Mouse (Mus musculus): ENCODE measurements at regions not wholly inside any gene's neighbourhood (a gene's known extent, or its start where the extent isn't known, plus 50 kb on each side); places are given as distances from the start of the nearest gene placed in this dataset.

DNA sequence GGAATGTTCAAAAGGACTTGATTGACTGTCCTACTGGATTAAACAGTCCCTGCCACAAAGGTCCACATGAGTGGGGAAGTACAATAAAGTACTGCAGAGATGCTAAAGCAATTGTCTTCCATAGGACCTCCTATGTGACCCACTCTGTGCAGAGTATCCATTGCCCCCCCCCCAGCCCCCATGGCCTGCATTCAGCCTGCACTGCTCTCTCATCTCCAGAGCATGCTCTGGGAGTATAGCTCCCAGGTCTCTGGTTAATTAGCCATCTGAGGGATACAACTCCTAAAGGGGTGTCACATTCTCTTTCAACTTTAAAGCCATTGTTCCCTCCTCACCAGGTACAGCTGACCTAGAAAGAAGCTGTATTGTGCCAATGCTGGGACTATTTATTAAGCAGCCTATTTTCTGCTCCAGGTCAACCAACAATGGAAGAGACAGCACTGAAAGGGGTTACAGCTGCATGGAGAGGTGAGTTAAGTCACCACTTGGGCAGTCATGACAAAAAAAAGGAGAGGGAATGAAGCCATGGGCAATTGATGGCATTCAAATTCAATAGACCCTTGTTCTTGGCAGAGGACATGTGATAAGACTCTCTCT, 364.8 kb downstream of the Hs3st1 start:
- no peak overlapping the region for H3K27ac ChIP-seq (ENCODE audit: low read length)
- no peak overlapping the region for H3K4me3 ChIP-seq (ENCODE audit: low read depth, low read length)
- no peaks in the 10 kb centered on the region for H3K36me3 ChIP-seq (ENCODE audit: control insufficient read depth, insufficient read depth, low read length)
- no peaks in the 10 kb centered on the region for H3K9me3 ChIP-seq (ENCODE audit: control insufficient read depth, low read depth, low read length)
- no peaks in the 10 kb centered on the region for H3K4me1 ChIP-seq (ENCODE audit: control insufficient read depth, insufficient read depth, low read length)
- no peak for ATAC-seq (ENCODE audit: insufficient number of reproducible peaks, insufficient read depth, low FRiP score, low read depth)
- no peak overlapping the region for H3K9ac ChIP-seq (replicated peaks; ENCODE audit: low read depth, low read length)
- no peak overlapping the region for H3K4me2 ChIP-seq (replicated peaks; ENCODE audit: low read depth, low read length)
- no peaks in the 10 kb centered on the region for H3K27me3 ChIP-seq (ENCODE audit: control insufficient read depth, insufficient read depth, low read length)

DNA sequence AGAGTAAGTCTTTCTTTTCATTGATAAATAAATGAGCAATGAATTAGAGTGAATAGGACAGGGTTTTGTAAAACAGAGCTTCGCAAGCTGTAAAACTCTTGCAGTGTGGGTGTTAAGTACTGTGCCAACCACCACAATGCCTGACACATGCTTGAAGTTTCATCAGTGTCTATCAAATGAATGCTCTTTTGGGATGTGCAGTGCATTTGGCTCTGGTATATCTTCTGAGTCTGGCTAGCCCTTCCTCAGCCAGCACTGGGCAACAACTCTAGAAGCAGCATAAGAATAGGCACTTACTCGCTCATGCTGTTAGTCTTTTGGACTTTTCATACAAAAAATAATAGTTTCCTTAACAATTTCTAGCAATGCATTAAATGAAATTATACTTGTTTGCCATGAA, 370.9 kb downstream of the Hs3st1 start:
- H3K9ac ChIP-seq (replicated peaks; ENCODE audit: low read depth, low read length) = no peak overlapping the region
- H3K27me3 ChIP-seq (ENCODE audit: control insufficient read depth, insufficient read depth, low read length) = no peaks in the 10 kb centered on the region
- H3K4me3 ChIP-seq (ENCODE audit: low read depth, low read length) = no peak overlapping the region
- no peaks in the 10 kb centered on the region for H3K9me3 ChIP-seq (ENCODE audit: control insufficient read depth, low read depth, low read length)
- no peak overlapping the region for H3K4me2 ChIP-seq (replicated peaks; ENCODE audit: low read depth, low read length)
- no peaks in the 10 kb centered on the region for H3K4me1 ChIP-seq (ENCODE audit: control insufficient read depth, insufficient read depth, low read length)
- no peak overlapping the region for H3K27ac ChIP-seq (ENCODE audit: low read length)
- WGBS = 88% methylated on average over 2 of the region's 2 CpGs
- no peaks in the 10 kb centered on the region for H3K36me3 ChIP-seq (ENCODE audit: control insufficient read depth, insufficient read depth, low read length)
- no peak for ATAC-seq (ENCODE audit: insufficient number of reproducible peaks, insufficient read depth, low FRiP score, low read depth)

DNA sequence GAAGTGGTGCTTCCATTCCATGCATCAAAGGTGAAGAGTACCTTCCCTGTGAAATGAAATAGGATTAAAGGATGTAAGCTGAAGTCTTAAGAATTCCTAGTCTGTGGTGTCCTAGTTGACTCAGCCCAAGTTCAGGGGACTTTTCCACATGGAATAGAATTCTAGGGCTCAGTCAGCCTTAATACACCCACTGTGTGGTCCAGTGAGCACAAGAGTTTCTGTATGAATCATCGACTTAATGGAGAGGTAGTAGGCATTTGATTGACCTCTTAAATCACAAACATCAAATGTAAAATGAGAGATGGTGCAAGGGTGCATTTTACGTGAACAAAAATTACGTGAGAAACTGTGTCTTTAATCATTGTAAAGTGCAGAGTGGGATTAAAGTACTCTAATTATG, 381.1 kb downstream of the Hs3st1 start:
- no peak overlapping the region for H3K9ac ChIP-seq (replicated peaks; ENCODE audit: low read depth, low read length)
- H3K4me3 ChIP-seq (ENCODE audit: low read depth, low read length) = no peak overlapping the region
- H3K27me3 ChIP-seq (ENCODE audit: control insufficient read depth, insufficient read depth, low read length) = no peaks in the 10 kb centered on the region
- H3K27ac ChIP-seq (ENCODE audit: low read length) = no peak overlapping the region
- no peaks in the 10 kb centered on the region for H3K9me3 ChIP-seq (ENCODE audit: control insufficient read depth, low read depth, low read length)
- WGBS = 84% methylated on average over 3 of the region's 3 CpGs
- H3K4me1 ChIP-seq (ENCODE audit: control insufficient read depth, insufficient read depth, low read length) = no peaks in the 10 kb centered on the region
- no peak overlapping the region for H3K4me2 ChIP-seq (replicated peaks; ENCODE audit: low read depth, low read length)
- ATAC-seq (ENCODE audit: insufficient number of reproducible peaks, insufficient read depth, low FRiP score, low read depth) = no peak
- H3K36me3 ChIP-seq (ENCODE audit: control insufficient read depth, insufficient read depth, low read length) = no peaks in the 10 kb centered on the region

DNA sequence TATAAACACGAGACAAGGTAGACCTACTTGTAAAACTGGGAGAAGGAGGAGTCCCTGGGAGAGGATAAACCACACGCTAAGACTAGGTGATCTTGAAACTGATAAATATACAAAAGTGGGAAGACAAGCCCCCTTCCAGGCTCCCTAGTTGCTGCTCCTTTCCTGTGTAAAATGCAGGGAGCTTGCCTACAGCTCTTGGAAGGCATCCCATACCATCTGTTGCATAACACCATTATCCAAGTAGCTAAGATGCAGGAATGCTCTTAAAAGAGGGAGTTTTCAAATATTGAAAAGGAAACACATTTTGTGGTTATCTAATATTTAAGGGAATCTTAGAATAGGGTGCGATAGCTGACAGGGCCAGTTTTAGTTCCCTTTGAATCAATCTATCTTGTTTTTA, 406.6 kb downstream of the Hs3st1 start:
- ATAC-seq (ENCODE audit: insufficient number of reproducible peaks, insufficient read depth, low FRiP score, low read depth) = no peak
- H3K27me3 ChIP-seq (ENCODE audit: control insufficient read depth, insufficient read depth, low read length) = no peaks in the 10 kb centered on the region
- H3K27ac ChIP-seq (ENCODE audit: low read length) = no peak overlapping the region
- H3K4me2 ChIP-seq (replicated peaks; ENCODE audit: low read depth, low read length) = no peak overlapping the region
- H3K4me1 ChIP-seq (ENCODE audit: control insufficient read depth, insufficient read depth, low read length) = no peaks in the 10 kb centered on the region
- H3K4me3 ChIP-seq (ENCODE audit: low read depth, low read length) = no peak overlapping the region
- H3K9me3 ChIP-seq (ENCODE audit: control insufficient read depth, low read depth, low read length) = no peaks in the 10 kb centered on the region
- 69% methylated on average over 3 of the region's 3 CpGs for WGBS
- no peak overlapping the region for H3K9ac ChIP-seq (replicated peaks; ENCODE audit: low read depth, low read length)
- no peaks in the 10 kb centered on the region for H3K36me3 ChIP-seq (ENCODE audit: control insufficient read depth, insufficient read depth, low read length)

DNA sequence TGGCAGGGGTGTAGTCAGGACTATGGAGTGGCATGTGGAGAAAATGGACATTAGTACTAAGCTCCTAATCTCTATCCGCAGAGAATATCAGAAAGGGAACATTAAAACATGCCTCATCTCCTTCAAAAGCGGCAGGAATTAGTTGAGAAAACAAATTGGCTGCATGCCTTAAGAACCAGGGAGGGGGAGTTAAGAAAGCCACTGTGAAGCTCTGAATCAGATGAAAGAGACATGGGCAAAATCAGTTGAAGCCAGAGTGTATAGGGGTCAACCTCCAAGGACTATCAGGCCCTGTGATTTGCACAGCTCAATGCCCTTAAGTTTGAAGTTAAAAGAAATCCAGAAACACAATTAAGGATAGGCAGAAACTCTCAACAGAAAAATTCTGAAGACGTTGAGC, 408.3 kb downstream of the Hs3st1 start:
- Histone ChIP-seq H3K9me3 (ENCODE audit: control insufficient read depth, low read depth, low read length) (no peaks in the 10 kb centered on the region), H3K27me3 (ENCODE audit: control insufficient read depth, insufficient read depth, low read length) (no peaks in the 10 kb centered on the region), H3K9ac (replicated peaks; ENCODE audit: low read depth, low read length) (no peak overlapping the region), H3K27ac (ENCODE audit: low read length) (no peak overlapping the region), H3K4me2 (replicated peaks; ENCODE audit: low read depth, low read length) (no peak overlapping the region), H3K36me3 (ENCODE audit: control insufficient read depth, insufficient read depth, low read length) (no peaks in the 10 kb centered on the region), H3K4me3 (ENCODE audit: low read depth, low read length) (no peak overlapping the region), H3K4me1 (ENCODE audit: control insufficient read depth, insufficient read depth, low read length) (no peaks in the 10 kb centered on the region)
- no peak for ATAC-seq (ENCODE audit: insufficient number of reproducible peaks, insufficient read depth, low FRiP score, low read depth)
- WGBS = 75% methylated on average over 3 of the region's 3 CpGs

DNA sequence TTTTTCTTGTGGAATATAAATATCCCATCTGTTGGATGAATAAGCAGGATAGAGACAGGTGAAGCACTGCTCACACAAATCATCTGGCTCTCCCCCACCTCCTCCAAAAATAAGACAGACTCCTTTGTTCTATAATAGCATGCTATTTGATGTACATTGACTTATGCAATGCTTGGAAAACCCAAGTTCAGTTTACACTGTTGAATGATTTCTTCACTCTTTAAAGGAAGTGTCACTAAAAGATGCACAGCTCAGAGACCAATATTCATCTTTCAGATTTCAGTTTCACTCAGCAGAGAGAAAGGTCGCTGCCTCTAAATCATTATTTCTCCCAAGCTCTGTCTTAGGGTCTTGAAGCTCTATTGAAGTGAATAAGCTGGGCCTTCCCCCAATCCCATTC, 417.4 kb downstream of the Hs3st1 start:
- H3K27me3 ChIP-seq (ENCODE audit: control insufficient read depth, insufficient read depth, low read length) = no peaks in the 10 kb centered on the region
- WGBS = 67% methylated on average over 1 of the region's 1 CpGs
- H3K36me3 ChIP-seq (ENCODE audit: control insufficient read depth, insufficient read depth, low read length) = no peaks in the 10 kb centered on the region
- no peaks in the 10 kb centered on the region for H3K9me3 ChIP-seq (ENCODE audit: control insufficient read depth, low read depth, low read length)
- no peak for ATAC-seq (ENCODE audit: insufficient number of reproducible peaks, insufficient read depth, low FRiP score, low read depth)
- H3K4me1 ChIP-seq (ENCODE audit: control insufficient read depth, insufficient read depth, low read length) = no peaks in the 10 kb centered on the region
- no peak overlapping the region for H3K9ac ChIP-seq (replicated peaks; ENCODE audit: low read depth, low read length)
- no peak overlapping the region for H3K27ac ChIP-seq (ENCODE audit: low read length)
- no peak overlapping the region for H3K4me3 ChIP-seq (ENCODE audit: low read depth, low read length)
- no peak overlapping the region for H3K4me2 ChIP-seq (replicated peaks; ENCODE audit: low read depth, low read length)

DNA sequence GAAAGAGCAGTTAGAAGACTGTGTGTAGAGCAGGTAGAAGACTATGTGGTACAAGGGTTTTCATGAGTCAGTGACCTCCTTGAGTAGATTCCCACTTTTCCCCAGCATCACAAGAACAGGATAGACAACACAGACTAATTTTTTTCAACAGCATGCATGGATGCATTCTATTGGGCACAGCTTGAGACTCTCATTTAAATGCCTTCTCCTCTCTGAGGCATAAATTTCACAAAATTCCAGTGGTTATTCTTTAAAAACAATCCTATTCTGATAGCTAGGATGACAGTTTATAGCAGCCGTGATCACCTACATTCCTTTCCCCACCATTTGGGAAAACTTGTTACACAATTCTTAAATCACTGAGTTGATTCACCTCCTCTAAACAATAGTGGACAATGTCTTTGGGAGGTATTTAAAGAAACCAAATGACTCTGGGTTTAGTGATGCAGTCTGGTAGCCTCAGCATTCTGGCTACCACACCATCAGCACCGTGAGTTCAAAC, 418.7 kb downstream of the Hs3st1 start:
- H3K36me3 ChIP-seq (ENCODE audit: control insufficient read depth, insufficient read depth, low read length) = no peaks in the 10 kb centered on the region
- no peaks in the 10 kb centered on the region for H3K27me3 ChIP-seq (ENCODE audit: control insufficient read depth, insufficient read depth, low read length)
- H3K4me2 ChIP-seq (replicated peaks; ENCODE audit: low read depth, low read length) = no peak overlapping the region
- H3K27ac ChIP-seq (ENCODE audit: low read length) = no peak overlapping the region
- no peak overlapping the region for H3K4me3 ChIP-seq (ENCODE audit: low read depth, low read length)
- H3K4me1 ChIP-seq (ENCODE audit: control insufficient read depth, insufficient read depth, low read length) = no peaks in the 10 kb centered on the region
- no peak for ATAC-seq (ENCODE audit: insufficient number of reproducible peaks, insufficient read depth, low FRiP score, low read depth)
- 92% methylated on average over 2 of the region's 2 CpGs for WGBS
- no peak overlapping the region for H3K9ac ChIP-seq (replicated peaks; ENCODE audit: low read depth, low read length)
- H3K9me3 ChIP-seq (ENCODE audit: control insufficient read depth, low read depth, low read length) = no peaks in the 10 kb centered on the region

DNA sequence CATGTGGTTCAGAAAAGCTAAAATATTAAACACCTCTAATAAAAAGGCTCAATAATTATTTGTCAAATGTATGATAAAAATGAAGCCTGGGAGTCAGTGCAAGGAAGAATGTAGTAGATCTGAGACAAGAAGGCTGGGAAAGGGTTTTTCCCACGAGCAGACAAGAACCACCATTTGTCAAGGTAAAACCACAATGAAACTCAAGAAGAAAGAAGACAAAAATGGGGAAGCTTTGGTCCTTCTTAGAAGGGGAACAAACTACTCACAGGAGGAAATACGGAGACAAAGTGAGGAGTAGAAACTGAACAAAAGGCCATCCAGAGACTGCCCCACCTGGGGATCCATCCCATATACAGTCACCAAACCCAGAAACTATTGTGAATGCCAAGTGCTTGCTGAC, 420.0 kb downstream of the Hs3st1 start:
- Histone ChIP-seq H3K4me2 (replicated peaks; ENCODE audit: low read depth, low read length) (no peak overlapping the region), H3K9me3 (ENCODE audit: control insufficient read depth, low read depth, low read length) (no peaks in the 10 kb centered on the region), H3K4me3 (ENCODE audit: low read depth, low read length) (no peak overlapping the region), H3K27me3 (ENCODE audit: control insufficient read depth, insufficient read depth, low read length) (no peaks in the 10 kb centered on the region), H3K4me1 (ENCODE audit: control insufficient read depth, insufficient read depth, low read length) (no peaks in the 10 kb centered on the region), H3K27ac (ENCODE audit: low read length) (no peak overlapping the region), H3K9ac (replicated peaks; ENCODE audit: low read depth, low read length) (no peak overlapping the region), H3K36me3 (ENCODE audit: control insufficient read depth, insufficient read depth, low read length) (no peaks in the 10 kb centered on the region)
- 67% methylated on average over 2 of the region's 2 CpGs for WGBS
- no peak for ATAC-seq (ENCODE audit: insufficient number of reproducible peaks, insufficient read depth, low FRiP score, low read depth)

DNA sequence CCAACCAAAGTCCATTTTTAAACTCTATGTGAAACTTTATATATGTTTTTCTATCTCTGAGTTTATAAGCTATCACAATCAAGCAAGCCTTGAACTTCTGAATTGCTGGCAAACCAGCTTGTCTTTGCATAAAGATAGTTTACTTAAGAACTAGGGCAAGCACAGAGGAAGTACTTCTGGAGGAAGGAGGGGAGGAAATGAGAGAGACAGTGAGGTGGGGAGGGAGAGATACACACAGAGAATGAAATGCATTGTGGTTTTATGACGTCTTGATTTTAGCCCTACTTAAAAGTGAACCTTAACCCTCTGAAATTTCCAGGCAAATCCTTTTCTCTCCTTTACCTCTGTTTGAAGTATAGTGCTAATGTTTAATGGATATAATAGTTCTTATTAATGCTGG, 421.0 kb downstream of the Hs3st1 start:
- ATAC-seq (ENCODE audit: insufficient number of reproducible peaks, insufficient read depth, low FRiP score, low read depth) = no peak
- H3K4me2 ChIP-seq (replicated peaks; ENCODE audit: low read depth, low read length) = no peak overlapping the region
- WGBS = 48% methylated on average over 1 of the region's 1 CpGs
- H3K9ac ChIP-seq (replicated peaks; ENCODE audit: low read depth, low read length) = no peak overlapping the region
- H3K9me3 ChIP-seq (ENCODE audit: control insufficient read depth, low read depth, low read length) = no peaks in the 10 kb centered on the region
- no peaks in the 10 kb centered on the region for H3K36me3 ChIP-seq (ENCODE audit: control insufficient read depth, insufficient read depth, low read length)
- no peak overlapping the region for H3K27ac ChIP-seq (ENCODE audit: low read length)
- no peaks in the 10 kb centered on the region for H3K27me3 ChIP-seq (ENCODE audit: control insufficient read depth, insufficient read depth, low read length)
- no peak overlapping the region for H3K4me3 ChIP-seq (ENCODE audit: low read depth, low read length)
- H3K4me1 ChIP-seq (ENCODE audit: control insufficient read depth, insufficient read depth, low read length) = no peaks in the 10 kb centered on the region

All from stomach, embryonic 14.5 days (tissue).